Mouse (Mus musculus) heart, embryonic 12.5 days (tissue): ENCODE measurements around the gene Prepl. TPM values are rescaled to one million over a fixed set of nuclear protein-coding genes. Genes with fewer than 3 reads are reported as not detected.

Source experiments
- ATAC-seq: fragments of 200-750 bp; cut with Nextera tagmentation; 2 replicates; pipeline ENCODE4 v1.8.0; 2017; ENCODE audit warnings: moderate TSS enrichment, moderate library complexity; ENCODE audit not compliant: insufficient number of reproducible peaks, low FRiP score
- H3K27ac ChIP-seq: fragments of 300-500 bp; sonication (generic); 2 replicates; pipeline ENCODE4 v1.5.1; 2016; ENCODE audit warnings: mild to moderate bottlenecking, moderate library complexity; ENCODE audit not compliant: poor library complexity, severe bottlenecking
- H3K27me3 ChIP-seq: fragments of 300-500 bp; sonication (generic); replicated peaks from 2 replicates; pipeline ENCODE4 v1.6.1; 2016; ENCODE audit warnings: mild to moderate bottlenecking, moderate library complexity
- H3K36me3 ChIP-seq: fragments of 300-500 bp; sonication (generic); 2 replicates; pipeline ENCODE4 v1.6.1; 2016; ENCODE audit warnings: mild to moderate bottlenecking, moderate library complexity
- H3K4me1 ChIP-seq: fragments of 300-500 bp; sonication (generic); replicated peaks from 2 replicates; pipeline ENCODE4 v1.6.1; 2016; ENCODE audit warnings: mild to moderate bottlenecking
- H3K4me2 ChIP-seq: fragments of 300-500 bp; sonication (generic); 2 replicates; pipeline ENCODE4 v1.6.1; 2016; ENCODE audit warnings: mild to moderate bottlenecking, moderate library complexity
- H3K4me3 ChIP-seq: fragments of 300-500 bp; sonication (generic); 2 replicates; pipeline ENCODE4 v1.5.1; 2016; ENCODE audit warnings: mild to moderate bottlenecking
- H3K9ac ChIP-seq: fragments of 300-500 bp; sonication (generic); 2 replicates; pipeline ENCODE4 v1.6.1; 2016; ENCODE audit warnings: mild to moderate bottlenecking, moderate library complexity
- H3K9me3 ChIP-seq: fragments of 300-500 bp; sonication (generic); replicated peaks from 2 replicates; pipeline ENCODE4 v1.6.1; 2016; ENCODE audit warnings: mild to moderate bottlenecking, moderate library complexity
- WGBS: fragments of 180-500 bp; shearing (Covaris S2); methylation state at CpG from one replicate; pipeline ENCODE4 v1.1.7; 2016; 5-methylcytosine and 5-hydroxymethylcytosine counted together
- polyA plus RNA-seq: library from polyadenylated mRNA; unstranded; fragments of >200 nt; fragmentation: Nextera tagmentation; extraction: Ambion mirVana; gene quantifications from 2 replicates; pipeline ENCODE4 v1.2.1, GENCODE M21; 2016

Gene Prepl
- polyA plus RNA-seq, 1 experiment from 2014 or later: 31.3 TPM

- Histone ChIP-seq H3K4me1 (peaks cover 4% of the 10 kb centered on the region; the same call in 1 of the 2 replicates), H3K4me3 (no peak overlapping the region), H3K4me2 (no peak overlapping the region), H3K9ac (no peak overlapping the region), H3K9me3 (no peaks in the 10 kb centered on the region), H3K36me3 (no peaks in the 10 kb centered on the region), H3K27me3 (no peaks in the 10 kb centered on the region), H3K27ac (no peak overlapping the region)
- 63% methylated on average over 22 of the region's 22 CpGs for WGBS
- 0 out of 2 replicates have a peak, but pooled peaks have one; percentile 33 for ATAC-seq
These were observed 66.5 kb downstream of the Prepl start for GRCm38 (mm10) chr17:85023247-85024167.

GRCm38 (mm10) chr17:85020343-85020742 lies 69.7 kb downstream of the Prepl start:
- Histone ChIP-seq H3K4me1 (peaks cover 9% of the 10 kb centered on the region; the same call in 1 of the 2 replicates), H3K36me3 (no peaks in the 10 kb centered on the region), H3K27me3 (no peaks in the 10 kb centered on the region), H3K27ac (no peak overlapping the region), H3K9me3 (no peaks in the 10 kb centered on the region), H3K9ac (no peak overlapping the region), H3K4me2 (no peak overlapping the region), H3K4me3 (no peak overlapping the region)
- ATAC-seq: no peak
- 84% methylated on average over 3 of the region's 3 CpGs for WGBS

- Histone ChIP-seq H3K4me1 (peaks cover 9% of the 10 kb centered on the region; the same call in 1 of the 2 replicates), H3K36me3 (no peaks in the 10 kb centered on the region), H3K9ac (no peak overlapping the region), H3K9me3 (no peaks in the 10 kb centered on the region), H3K4me3 (no peak overlapping the region), H3K27ac (no peak overlapping the region), H3K4me2 (no peak overlapping the region), H3K27me3 (no peaks in the 10 kb centered on the region)
- no peak for ATAC-seq
- 74% methylated on average over 5 of the region's 5 CpGs for WGBS
These were observed 71.2 kb downstream of the Prepl start for GRCm38 (mm10) chr17:85018794-85019193.

- WGBS: 85% methylated on average over 3 of the region's 3 CpGs
These were observed 71.7 kb downstream of the Prepl start for GRCm38 (mm10) chr17:85018344-85018743.

GRCm38 (mm10) chr17:85014632-85015031 lies 75.4 kb downstream of the Prepl start:
- Histone ChIP-seq H3K4me1 (peaks cover 5% of the 10 kb centered on the region; the same call in 1 of the 2 replicates), H3K36me3 (peaks cover 19% of the 10 kb centered on the region), H3K27me3 (no peaks in the 10 kb centered on the region), H3K4me2 (no peak overlapping the region), H3K27ac (no peak overlapping the region), H3K9ac (no peak overlapping the region), H3K9me3 (no peaks in the 10 kb centered on the region), H3K4me3 (no peak overlapping the region)
- WGBS: 94% methylated on average over 3 of the region's 3 CpGs
- ATAC-seq: no peak

More at GRCm38 (mm10) chr17:85018344-85018743, 71.7 kb downstream of the Prepl start:
- Histone ChIP-seq H3K9ac (no peak overlapping the region), H3K27ac (no peak overlapping the region), H3K4me3 (no peak overlapping the region), H3K27me3 (no peaks in the 10 kb centered on the region), H3K9me3 (no peaks in the 10 kb centered on the region), H3K4me1 (peaks cover 8% of the 10 kb centered on the region; the same call in 1 of the 2 replicates), H3K4me2 (no peak overlapping the region), H3K36me3 (no peaks in the 10 kb centered on the region)
- ATAC-seq: no peak

GRCm38 (mm10) chr17:85013485-85013884 lies 76.6 kb downstream of the Prepl start:
- no peak overlapping the region for H3K27ac ChIP-seq
- WGBS: 85% methylated on average over 6 of the region's 6 CpGs
- peaks cover 5% of the 10 kb centered on the region; the same call in 1 of the 2 replicates for H3K4me1 ChIP-seq
- no peaks in the 10 kb centered on the region for H3K9me3 ChIP-seq
- no peaks in the 10 kb centered on the region for H3K27me3 ChIP-seq
- H3K9ac ChIP-seq: no peak overlapping the region
- H3K4me2 ChIP-seq: no peak overlapping the region
- no peak overlapping the region for H3K4me3 ChIP-seq
- no peak for ATAC-seq
- peaks cover 19% of the 10 kb centered on the region for H3K36me3 ChIP-seq

Other genes with a start within 250 kb of the Prepl start
- gene Ppm1b, start 133.5 kb downstream of the Prepl start, polyA plus RNA-seq: 73.9 and 78.9 TPM in 2 replicates
- gene Slc3a1, start 61.9 kb downstream of the Prepl start, polyA plus RNA-seq: 0.10 TPM in 1 of 2 replicates, not detected in the other
- 5.7 and 6.6 TPM in 2 replicates for gene Camkmt, start 311 bp upstream of the Prepl start, polyA plus RNA-seq